Mouse (Mus musculus) CD4-positive, CD25-positive, alpha-beta regulatory T cell, adult 2 months (primary cell): ENCODE data around the gene Shpk.

Experiments used
- DNase-seq: peaks from one replicate; pipeline ENCODE4 v3.0.0-alpha.2; 2012; ENCODE audit warnings: low read depth, low spot score

Shpk gene

DNA sequence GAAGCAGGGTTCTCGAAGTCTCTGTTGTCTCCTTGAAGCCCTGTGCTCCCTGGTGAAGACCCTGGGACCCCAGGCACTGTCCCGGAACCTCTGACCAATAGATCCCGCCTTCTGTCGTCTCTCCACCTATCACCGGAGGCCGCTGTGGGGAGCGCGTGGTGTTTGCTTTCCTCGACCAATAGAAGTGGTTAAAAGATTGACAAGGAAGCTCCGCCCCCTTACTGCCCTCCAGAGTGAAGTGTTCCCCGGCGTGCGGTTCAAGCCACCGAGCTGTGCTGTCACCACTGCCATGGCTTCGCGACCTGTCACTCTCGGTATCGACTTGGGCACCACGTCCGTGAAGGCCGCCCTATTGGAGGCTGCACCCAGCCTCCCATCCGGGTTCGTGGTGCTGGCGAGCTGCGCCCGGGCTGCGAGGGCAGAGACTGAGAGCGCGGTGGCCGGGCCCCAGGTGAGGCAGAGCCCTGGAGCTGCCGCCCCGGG is at the start of gene Shpk:
Gene Shpk (plus strand): TSS at position 231 of the 483 bp plus-strand sequence.
- DNase-seq: peak; percentile 95

DNA sequence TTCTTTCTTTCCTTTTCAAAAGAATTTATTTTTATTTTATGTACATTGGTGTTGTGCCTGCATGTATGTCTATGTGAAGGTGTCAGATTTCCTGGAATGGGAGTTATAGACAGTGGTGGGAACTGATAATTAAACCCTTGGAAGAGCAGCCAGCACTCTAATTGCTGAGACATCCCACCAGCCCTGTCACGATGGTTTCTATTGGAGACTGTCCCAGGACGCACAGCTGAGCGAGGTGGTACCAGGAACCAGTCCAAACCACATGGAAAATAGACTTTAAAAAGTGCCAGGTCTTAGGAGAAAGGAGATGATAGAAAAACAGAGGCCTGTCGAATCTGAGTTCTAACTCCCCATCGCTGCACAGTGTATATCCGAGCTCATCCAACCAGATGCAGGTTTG is 44.2 kb upstream of the Shpk start:
- DNase-seq: no peak

DNA sequence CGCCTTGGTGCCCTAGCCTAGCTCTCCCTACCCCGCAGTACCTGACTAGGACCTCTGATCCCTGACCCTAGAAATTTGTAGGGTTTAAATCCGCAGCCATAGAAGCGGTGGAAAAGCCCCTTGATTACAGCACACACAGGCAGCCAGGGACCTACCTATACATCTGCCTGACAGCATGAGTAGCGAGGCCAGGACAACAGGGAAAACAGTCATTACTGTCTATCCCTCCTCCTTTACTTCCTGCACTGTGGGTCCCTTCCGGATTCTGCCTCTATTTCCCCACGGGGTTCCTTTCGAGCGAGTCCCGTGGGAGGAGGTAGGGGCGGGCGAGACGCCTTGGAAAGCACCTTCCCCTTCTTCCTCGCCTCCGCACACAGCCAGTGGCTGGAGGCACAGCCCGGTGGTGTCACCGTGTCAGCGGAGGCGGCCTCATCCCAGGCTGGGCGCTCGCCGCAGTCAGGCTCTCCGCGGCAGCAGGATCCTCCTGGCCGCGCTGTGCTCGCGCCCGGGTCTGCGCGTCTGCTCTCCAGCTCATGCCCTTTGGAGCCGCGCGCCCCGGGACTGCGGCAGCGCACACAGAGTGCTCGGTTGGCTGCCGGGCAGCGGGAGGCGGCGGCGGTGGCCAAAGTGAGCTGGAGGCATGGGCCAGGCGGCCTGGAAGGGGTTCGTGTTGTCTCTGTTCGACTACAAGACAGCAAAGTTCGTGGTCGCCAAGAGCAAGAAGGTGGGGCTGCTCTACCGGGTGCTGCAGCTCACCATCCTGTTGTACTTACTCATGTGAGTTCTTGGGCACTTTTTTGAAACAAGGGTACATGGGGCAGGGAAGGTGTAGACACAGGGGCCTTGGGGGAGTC is 39.1 kb upstream of the Shpk start, which contains the start of gene P2rx5:
Gene P2rx5 (plus strand): TSS at position 465 of the 854 bp plus-strand sequence.
- DNase-seq: peak; percentile 30

DNA sequence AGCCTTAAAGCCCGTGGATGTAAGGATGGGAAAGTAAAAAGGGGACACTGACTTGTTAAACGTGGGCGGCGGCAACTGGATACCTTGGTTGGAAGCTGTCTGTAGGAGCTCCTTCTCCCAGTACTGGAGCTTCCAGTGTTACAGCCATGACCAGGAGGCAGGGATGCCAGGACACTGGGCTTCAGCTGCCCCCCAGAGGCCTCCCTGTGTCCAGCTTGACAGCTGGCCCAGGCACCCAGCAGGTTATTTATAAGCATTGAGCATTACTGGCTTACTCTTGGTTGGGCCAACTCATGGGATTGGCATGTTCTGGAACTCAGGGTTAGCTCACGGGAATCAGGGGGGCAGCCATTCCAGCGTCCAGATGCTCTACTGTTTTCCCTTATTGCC is 38.5 kb upstream of the Shpk start:
- no peak for DNase-seq

DNA sequence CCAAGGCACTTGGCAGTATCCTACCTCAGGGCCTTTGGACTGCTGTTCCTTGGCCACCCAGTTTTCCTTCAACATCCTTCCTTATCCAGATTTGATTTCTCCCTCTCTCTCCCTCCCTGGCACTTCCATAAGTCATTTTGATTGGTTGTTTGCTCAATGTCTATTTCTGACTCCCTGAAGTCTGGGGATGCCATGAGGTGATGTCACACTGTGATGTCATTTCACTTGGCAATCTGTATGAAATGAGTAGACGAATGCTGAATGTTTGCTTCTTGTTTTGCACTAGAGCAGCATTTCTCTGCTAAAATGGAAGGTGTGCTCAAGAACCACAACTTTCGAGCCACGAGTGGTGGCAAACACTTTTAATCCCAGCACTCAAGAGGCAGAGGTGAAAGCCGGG is 37.6 kb upstream of the Shpk start:
- no peak for DNase-seq

DNA sequence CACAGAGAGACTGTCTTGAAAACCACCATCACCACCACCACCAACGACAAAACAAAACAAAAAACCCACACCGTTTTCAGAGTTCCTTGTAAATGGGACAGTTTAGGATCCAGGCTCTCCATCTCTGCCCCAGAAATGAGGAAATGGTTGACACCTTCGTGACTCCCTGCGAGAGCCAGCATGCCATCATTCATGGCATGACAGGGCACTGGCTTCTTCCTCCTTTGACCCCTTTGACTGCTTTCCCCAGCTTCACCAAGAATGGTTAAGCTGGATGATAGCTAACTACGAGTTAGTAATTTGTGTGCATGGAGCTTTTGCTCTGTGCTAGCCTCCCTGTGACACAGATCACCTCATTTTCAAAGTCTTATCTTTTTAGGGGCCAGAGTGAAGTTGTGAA is 37.0 kb upstream of the Shpk start:
- no peak for DNase-seq

DNA sequence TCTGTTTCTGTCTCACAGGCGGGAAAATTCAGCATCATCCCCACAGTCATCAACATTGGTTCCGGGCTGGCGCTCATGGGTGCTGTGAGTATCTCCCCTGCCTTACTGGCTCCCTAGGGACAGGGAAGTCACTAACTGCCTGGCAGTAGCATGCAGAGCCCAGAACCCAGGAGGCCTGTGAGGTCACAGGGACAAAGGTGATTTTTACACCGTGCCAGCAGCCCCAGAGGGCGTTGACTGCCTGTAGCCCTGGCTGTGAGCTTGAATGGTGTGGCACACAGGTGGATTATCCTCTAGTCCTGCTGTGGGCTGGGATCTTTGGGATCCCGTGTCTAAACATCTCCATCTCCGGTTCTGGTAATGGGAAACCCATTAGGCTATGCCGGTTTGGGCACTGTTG is 31.2 kb upstream of the Shpk start:
- DNase-seq: no peak

DNA sequence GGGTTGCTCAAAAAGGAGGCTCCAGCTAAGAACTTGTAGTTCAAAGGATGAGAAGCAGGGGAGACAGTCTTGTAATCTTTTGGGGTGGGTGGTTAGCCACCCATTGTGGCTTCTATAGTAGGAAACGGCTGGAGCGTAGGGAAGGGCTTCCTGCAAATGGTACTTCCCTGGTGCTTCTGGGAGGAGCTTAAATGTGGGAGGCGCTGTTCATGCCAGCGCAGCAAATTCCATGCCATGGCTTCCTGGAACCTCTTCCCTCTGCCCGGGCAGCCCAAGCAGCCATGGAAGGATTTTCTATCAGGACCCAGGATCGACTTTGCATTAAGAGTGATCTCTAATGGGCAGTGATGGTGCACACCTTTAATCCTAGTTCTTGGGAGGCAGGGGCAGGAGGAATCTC is 30.7 kb upstream of the Shpk start:
- no peak for DNase-seq

DNA sequence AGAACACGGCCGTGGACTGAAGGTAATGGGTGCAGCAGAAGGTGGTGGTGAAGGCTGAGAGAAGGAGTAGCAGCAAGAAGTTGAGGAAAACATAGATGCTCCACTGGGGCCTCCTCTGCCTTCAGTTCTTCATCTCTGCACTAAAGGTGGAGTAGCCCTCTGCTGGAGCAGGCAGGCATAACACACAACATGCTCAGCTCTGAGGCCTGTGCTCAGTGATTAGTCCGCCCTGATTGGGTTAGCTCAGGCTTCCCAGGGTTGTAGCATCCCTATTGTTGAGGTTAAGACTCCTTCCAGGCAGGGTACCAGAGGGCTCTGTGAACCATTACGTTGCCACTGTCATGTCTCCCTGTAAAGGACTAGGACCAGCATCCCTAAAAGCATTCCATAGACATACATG is 30.0 kb upstream of the Shpk start:
- DNase-seq: peak; percentile 78

DNA sequence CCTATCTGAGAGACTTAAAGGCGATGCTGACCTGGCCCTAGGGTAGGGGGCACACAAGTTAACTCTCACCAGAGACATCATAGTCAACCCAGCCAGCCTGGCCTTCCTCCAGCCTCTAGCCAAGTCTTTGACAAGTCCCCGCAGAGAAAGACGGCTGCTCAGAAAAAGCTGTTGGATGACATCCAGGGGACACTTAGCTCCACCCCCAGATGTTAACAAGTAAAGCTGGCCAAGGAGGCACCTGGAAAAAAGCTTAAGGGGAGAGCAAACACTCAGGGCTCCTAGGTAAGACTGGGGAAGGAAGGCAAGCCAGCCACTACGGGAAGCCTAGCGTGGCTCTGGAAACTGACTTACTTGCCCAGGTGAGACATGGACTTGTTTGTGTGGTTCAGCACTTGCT is 27.1 kb upstream of the Shpk start:
- DNase-seq: no peak

DNA sequence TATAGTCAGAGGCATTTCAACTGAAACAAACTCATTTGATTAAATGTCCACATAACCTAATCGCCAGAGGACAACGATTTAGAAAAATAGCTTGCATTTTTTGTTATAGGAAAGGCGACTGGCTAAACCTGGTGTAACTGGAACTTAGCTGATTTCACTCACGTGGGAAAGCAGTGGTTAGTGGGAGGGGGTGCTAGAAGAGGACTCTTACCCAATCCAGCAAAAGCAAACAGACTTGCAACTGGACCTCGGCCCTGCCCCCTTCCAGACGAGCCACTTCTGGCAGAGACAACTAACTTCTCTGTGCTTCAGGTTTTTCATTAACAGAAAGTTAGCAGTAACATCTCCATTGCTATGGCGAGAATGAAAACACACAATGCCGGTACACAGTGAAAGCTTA is 23.6 kb upstream of the Shpk start:
- DNase-seq: no peak

DNA sequence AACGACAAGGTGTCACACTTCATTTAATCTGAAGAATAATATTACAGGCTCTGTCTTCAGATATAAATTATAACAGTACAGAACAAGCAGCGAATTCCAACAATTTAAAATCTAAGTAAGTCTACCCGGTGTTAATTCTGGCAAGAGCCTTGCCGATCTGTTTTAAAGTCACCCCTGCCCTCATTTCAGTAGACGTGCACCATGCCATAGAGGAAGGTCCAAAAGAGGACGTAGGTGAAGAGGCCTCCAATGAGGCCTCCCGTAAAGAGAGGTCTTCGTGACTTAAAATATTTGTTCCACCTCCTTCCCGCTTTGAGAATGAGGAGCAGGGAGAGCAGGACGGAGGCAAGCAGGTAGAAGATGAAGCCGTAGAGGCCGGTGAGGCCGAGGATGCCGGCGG is 23.1 kb upstream of the Shpk start:
- DNase-seq: no peak

DNA sequence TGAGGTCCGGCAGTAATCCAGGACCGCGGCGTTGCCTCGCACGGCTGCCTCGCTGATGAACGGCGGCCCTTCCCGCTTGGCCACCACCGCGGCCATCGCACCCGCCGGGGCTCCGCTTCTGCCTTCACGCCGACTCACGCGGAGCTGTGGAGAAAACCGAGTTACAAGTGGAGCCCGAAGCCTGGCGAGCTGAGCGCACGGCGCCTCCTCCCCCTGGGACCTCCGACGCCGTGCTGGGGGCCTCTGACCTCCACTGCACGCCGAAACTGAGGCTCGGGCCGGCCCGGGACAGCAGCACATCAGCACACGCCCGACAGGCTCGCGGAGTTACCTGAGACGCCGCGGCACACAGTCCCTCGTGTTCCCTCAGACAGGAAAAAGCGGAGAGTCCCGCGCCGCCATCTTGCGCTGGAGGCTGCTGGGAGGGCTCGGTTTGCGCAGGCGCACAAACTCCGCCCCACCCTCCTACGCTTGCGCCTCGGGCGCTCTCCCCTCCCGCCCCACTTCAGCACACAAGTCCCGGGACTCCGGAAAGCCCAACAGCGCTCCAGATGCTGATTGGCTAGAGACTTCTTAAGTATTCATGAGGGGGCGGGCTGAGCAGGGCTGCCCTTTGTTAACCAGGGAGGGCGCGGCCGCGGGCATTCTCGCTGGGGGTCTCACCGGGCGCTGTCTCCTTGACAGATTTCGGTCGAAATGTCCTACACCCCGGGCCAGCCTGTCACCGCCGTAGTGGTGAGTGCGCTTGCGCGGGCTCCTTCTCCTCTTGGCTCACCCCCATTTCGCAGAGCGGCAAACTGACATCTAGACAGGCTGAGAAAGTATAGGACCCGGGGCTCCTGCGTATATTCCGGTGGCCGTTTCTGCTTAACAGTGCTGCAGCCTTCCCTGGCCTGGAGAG is 22.4 kb upstream of the Shpk start, which contains the start of the genes Emc6 and Tax1bp3:
Gene Emc6 (minus strand): TSS at position 430 of the 901 bp plus-strand sequence.
Gene Tax1bp3 (plus strand): TSS at position 476 of the 901 bp plus-strand sequence.
- DNase-seq: peak; percentile 99

DNA sequence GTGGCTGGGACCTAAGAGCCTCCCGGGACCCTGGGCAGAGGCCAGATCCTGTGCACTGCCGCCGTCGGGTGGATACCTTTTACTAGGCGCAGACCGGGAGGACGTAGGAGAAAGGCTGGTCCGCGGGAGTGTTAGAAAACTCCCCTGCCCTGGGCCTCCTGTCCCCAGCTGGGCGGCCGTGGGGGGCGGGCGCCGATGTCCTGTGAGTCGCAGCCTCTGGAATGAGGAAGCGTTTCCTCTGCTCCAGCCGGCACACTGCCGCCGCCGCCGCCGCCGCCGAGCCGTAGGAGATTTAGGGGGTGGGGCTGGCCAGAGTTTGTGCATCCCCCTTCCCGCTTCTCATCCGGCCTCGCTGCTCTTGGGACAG is 21.8 kb upstream of the Shpk start:
- DNase-seq: peak; percentile 49

DNA sequence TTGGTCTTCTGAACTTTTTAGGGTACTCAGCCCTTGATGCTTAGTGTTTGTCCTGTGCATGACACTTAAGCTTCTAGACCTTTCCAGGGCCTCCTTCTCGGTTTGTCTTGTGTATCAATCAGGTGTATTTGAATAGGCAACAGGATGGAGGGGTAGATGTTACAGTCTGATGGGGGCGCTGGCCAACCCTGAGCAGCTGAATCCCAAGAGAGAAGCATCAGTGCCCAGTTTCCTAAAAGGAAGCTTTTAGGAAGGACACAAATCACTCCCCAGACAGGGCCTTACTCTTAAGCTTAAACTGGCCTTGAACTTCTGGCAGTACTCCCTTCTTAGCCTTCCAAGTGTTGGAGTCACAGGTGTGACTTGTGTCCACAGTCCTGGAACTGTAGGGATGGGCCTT is 21.4 kb upstream of the Shpk start:
- DNase-seq: no peak

DNA sequence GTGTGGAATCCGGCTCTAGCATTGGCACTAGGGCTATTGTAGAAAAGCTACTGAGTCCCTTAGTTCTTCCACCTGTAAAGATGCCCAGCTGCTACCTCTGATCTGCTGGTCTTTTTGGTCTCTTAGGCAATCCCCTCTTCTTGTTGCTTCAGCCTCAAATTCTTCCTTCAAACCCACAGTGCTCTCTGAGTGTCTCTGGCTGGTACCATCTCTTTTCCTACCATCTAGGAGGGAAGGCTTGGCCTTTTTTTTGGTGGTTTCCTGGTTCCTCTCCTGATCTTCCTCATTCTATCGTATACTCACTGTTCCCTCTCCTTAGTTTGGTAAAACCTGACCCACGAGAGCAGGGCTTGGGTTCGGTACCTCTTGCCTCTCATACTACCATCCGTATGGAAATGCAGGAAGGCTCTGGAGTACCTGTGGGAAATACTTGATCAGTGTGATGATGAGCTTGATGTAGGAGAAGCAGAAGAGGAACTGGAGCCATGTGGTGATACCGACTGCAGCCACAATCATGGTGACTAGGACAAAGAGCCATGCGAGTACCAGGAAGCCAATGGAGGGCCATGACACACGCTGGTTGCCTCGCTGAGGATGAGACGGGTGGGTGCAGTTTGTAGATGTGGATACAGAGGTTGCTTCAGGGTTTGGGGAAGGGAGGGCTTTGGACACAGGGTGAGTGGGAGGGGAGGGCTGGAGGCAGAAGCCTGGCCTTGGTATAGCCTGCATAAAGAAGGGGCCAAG is 13.2 kb upstream of the Shpk start:
- no peak for DNase-seq

DNA sequence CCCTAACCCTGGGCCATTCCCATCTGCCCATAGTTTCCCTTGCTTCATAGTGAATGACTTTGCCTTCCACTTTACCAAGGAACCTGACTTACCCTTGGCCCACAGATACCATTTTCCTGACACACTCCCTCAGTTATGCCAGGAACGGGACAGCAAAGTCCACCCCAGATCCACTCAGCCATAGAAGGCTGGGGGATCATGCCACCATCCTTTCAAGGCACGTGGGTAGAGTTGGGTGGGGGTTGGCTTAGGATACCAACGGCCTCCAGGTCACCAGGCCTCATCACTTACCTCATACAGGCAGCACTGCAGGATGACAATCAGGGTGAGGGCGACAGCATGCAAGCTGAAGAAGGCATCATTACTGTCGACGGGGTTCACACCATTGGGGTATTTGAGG is 12.0 kb upstream of the Shpk start:
- DNase-seq: no peak

DNA sequence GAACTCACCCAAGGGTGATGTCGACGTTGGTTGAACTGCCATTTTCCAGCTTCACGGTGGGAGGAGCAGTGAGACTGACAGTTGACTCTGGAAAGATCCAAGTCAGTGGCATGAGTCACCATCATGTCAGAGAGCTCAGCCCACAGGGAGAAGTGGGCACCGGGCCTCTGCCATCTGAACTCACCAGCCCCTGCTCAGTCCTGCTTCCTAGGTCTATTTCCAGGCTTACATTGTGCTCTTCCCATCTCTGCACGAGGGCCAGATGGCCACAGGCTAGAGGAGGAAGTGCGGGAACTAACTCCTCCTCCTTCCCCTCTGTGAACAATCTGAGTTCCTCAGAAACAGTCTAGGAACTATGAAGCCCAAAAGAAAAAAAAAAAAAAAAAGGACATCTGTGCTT is 6.2 kb upstream of the Shpk start:
- DNase-seq: no peak

DNA sequence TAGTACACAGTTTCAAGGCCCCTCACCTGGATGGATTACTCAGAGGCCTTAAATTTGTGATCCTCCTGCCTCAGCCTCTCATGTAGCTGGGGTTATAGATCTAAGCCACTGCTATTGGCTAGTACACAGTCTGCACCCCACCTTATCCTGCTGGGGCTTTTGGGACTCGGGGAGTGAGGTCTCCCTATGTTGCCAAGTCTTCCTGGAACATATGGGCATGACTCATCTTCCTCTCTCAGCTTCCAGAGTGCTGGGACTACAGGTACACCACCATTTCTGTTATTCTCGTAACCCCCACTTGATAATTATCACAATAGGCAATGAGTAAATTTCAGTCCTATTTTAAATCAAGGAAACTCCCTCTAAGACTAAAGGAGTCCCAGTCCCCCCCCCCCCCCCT is 4.8 kb upstream of the Shpk start:
- no peak for DNase-seq

DNA sequence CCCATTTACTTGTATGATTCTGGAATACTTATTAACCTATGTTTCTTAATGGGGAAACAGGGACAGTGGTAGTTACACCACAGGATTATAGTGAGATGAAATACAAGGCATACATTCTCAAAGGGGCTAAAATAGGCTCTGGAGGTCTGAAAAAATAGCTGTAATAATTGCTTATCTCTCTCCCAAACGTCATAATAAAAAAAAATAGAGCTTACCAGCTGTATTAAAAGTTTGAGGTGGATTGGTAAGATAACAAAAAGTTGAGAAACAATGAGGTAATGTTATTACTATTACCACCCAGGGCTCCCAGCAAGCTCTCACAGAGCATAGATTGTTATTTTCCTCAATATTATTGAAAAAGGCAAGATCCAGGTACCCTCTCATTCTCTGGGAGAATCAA is 1.1 kb upstream of the Shpk start:
- DNase-seq: no peak

DNA sequence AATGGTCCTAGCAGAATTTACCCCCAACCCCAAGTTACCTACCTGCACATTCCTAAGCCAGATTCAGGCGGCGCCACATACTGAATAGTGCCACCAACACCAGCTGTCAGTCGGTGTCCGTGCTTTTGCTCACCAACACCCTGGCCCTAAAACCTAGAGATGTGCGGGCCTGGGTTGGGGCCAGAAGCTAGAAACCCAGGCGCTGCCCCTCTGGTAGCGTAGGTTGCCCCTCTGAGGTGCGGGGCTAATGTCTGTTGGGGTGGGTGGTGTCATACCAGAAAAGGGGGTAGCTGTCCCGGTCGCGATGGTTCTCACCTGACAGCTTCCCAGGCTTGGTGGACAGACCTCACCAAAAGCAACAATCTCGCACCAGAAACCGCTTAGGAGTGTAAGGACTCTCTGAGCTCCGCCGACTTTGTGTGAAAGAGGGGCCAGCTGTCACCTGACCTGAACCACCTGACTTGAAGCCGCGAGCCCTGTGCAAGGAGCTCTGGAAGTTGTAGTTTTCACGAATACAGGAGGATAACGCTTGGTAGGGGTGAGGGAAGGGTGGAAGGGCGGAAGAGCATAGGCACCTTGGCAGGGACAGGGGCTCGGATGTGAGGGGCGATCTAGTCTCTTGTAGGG is 544 bp upstream of the Shpk start, which contains the start of gene Ctns:
Gene Ctns (minus strand): TSS at position 440 of the 627 bp plus-strand sequence.
- DNase-seq: peak; percentile 89
